Mouse (Mus musculus) 3T3-L1 (cell line): ENCODE data around the gene Srp68.
"Not testable (repeated sequence)": the region's sequence is repeated elsewhere in the genome, so short reads cannot be mapped to it uniquely, and the experiment has no call there.

Experiments used
- DNase-seq: peaks from one replicate; pipeline ENCODE4 v3.0.0-alpha.2; 2015; ENCODE audit warnings: low read depth, low spot score

The Srp68 gene

DNA sequence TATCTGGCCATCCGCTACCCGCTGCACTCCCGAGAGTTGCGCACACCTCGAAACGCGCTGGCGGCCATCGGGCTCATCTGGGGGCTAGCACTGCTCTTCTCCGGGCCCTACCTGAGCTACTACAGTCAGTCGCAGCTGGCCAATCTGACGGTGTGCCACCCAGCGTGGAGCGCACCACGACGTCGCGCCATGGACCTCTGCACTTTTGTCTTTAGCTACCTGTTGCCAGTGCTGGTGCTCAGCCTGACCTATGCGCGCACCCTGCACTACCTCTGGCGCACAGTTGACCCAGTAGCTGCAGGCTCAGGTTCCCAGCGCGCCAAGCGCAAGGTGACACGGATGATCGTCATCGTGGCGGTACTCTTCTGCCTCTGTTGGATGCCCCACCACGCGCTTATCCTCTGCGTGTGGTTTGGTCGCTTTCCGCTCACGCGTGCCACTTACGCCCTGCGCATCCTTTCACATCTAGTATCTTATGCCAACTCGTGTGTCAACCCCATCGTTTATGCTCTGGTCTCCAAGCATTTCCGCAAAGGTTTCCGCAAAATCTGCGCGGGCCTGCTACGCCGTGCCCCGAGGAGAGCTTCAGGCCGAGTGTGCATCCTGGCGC lies 9.0 kb upstream of the Srp68 start:
- no peak for DNase-seq

DNA sequence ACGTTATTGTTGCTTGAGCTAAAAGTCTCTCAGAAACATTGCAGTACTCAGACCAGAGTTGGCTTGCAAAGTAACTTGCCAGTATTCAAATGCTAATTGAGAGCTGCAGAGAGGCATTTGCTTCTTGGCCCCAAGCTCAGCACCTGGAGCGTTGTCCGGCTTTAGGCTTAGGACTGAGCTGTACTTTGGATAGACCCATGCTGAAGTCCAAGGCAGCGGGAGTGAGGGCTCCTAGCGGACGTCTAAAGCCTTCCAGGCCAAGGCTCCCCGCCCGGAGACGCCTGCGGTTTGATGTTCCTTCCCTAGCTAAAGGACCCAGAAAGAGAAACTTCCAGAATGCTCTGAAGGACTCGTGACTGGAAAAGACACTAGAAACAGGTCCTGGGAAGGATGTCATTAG lies 8.1 kb upstream of the Srp68 start:
- DNase-seq, result no peak

DNA sequence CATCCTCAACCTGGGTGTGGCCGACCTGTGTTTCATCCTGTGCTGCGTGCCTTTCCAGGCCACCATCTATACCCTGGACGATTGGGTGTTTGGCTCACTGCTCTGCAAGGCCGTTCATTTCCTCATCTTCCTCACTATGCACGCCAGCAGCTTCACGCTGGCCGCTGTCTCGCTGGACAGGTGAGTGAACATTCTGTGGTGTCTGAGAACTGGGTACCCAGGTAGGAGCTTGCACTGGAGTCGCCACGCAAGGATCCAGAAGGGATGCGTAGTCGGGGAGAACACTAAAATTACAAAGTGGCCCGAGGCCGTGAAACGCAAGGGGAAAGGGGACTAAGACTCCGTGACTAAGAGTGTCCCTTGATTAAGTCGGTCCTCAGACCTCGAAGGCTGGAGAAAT lies 7.7 kb upstream of the Srp68 start:
- no peak for DNase-seq

DNA sequence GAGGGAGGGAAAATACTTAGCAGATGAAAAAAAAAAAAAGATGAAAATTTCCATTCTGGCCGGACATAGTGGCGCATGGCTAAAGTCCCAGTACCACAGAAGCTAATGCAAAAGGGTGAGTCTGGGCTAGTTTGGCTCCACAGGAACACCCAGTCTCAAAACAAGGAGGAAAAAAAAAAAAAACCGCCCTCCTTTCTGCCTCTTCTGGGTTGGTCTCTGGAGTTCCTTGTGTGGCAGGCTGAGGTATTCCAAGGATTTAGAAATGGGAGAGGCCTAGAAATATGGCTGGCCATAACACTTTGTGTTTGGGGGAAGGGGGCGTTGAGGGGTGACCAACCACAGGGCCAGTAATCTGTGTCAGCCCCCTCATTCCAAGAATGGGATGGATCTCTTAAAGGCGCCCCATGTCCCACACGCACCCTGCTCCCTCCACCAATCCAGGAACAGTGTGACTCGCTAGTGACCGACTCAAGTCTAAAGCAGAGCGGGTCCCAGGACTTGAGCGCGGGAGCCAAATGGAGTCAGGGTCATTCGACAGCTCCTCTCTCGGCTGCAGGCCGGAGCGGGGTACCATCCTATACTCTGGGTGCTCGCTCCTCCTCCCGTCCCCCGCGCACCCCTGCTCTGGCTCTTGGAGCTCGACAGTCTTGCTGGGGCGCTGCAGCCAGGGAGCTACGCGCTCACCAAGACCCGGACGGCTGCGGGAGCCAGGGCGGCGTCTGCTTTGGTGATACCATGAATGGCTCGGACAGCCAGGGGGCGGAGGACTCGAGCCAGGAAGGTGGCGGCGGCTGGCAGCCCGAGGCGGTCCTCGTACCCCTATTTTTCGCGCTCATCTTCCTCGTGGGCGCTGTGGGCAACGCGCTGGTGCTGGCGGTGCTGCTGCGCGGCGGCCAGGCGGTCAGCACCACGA lies 7.0 kb upstream of the Srp68 start, which contains the start of gene Galr2:
TSS of gene Galr2 (plus strand) at position 189 of the 913 bp plus-strand sequence.
- no peak for DNase-seq

DNA sequence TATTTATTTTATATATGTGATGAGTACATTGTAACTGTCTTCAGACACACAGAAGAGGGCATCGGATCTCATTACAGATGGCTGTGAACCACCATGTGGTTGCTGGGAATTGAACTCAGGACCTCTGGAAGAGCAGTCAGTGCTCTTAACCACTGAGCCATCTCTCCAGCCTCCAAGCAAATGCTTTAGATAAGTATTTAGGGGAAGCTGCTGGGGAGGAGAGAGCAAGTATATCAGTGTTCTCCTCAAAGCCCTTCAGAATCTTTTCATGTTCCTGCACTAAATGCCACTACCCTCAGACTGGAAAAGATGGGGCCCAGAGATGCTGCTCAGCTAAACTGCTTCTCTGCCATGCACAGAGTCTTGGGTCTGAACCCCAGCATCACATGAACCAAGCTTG lies 3.2 kb upstream of the Srp68 start:
- DNase-seq, result not testable (repeated sequence)

DNA sequence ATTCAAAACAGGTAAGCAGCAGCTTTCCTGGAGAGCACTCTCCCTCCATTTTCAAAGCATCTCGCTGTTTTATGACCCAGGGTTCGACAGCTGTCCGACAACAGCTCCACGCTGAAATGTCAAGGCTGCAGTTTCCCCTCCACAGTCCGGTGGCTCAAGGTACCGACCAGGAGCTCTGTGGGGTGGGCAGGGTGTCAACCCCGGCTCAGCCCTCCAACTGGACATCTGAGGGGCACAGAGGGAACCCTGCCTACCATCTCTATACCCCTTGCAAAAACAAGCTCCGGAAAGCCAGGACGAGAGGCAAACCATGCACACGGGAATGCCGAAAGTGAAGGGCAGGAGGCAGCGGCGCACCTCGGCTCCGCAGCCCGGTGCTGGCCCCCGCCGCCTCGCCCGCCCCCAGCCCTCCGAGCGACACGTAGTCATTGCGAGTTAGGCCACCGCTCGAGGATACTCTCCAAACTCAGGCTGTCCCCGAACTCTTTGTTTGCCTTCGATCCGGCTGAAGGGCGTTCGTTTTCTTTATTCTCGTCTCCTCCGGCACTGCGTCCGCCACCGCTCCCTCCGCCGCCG lies 460 bp downstream of the Srp68 start:
- DNase-seq, result peak; percentile 18

DNA sequence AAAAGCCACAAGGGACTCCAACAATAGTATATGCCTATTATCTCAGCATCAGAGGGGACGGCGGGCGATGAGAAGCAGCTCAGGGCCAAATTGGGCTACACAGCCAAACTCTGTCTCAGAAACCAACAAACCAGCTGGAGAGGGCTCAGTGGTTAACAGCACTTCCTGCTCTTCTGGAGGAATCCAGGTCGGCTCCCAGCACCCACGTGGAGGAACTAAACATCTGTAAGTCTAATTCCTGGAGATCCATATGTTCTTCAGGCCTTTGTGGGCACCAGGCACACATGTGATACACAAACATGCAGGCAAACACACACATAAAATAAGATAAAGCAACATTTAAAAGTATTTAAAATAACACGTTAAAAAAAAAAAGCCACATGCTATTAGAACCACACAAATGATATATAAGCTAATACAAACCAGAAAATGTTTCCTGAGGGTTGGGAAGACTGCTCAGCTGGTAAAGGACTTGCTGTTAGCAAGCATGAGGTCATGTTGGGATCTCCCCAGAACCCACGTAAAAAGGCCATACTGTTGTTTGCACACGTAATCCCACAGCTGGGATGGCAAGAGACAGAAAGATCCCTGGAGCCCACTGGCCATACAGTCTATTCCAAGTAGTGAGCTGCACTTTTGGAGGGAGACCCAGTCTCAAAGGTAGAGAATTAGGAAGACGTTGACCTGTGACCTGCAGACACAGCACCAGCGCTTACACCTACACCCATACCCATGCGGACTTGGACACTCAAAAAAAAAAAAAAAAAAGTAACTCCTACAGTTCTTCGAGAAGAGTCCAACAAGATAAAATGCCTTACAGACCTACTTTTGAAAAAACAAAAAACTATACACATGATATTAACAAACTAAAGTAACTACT lies 1.2 kb downstream of the Srp68 start:
- peak; percentile 48 for DNase-seq

DNA sequence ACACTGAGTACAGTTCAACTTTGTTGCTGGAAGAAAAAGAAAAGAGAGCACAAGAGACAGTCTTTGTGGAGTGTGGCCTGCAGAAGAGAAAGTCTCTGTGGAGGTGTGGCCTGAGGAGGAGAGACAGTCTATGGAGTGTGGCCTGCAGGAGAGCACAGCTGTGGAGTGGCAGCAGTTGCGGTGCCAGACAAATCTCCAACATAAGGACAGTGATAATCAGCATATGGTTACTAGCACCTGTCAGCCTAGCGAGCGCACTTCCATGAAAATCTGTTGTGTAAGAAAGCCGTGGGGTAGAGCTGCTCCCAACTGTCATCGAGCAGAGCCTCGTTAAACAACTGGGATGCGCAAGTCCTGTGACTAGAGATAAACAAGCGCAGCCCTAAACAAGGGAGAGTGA lies 4.5 kb downstream of the Srp68 start:
- no peak for DNase-seq

DNA sequence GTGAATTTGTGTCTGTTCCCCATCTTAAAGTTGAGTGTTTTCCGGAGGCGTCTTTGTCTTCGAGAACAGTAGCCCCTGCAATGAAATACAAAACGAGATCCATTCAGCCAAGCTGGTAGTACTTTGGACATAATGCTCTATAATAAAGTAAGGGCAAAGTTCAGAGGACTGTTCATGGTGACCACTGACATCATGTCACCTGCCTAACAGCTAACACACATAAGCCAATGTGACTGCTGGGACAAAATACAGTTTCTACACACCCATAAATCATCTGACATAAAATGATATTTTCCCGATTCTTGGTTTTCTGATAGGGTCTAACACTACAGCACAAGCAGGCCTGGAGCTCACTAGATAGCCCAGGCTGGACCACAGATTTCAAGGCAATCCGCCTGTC lies 5.7 kb downstream of the Srp68 start:
- DNase-seq, result no peak

DNA sequence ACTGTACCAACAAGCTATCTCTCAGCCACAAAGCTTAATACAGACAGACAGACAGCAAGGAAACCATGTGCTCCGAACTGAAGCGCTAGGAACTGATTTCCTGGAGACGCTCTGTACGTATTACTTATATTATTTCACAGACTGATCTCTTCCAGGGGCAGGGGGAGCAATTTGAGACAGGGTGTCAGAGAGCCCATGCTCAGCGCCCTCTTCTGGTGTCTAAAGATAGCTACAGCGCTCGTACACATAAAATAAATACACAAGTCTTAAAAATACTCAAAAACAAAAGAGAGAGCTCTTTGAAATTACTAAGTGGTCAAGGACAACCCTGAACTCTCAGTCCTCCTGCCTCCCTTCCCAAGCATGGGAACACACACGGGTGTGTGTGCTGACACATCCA lies 6.4 kb downstream of the Srp68 start:
- peak; percentile 40 for DNase-seq

DNA sequence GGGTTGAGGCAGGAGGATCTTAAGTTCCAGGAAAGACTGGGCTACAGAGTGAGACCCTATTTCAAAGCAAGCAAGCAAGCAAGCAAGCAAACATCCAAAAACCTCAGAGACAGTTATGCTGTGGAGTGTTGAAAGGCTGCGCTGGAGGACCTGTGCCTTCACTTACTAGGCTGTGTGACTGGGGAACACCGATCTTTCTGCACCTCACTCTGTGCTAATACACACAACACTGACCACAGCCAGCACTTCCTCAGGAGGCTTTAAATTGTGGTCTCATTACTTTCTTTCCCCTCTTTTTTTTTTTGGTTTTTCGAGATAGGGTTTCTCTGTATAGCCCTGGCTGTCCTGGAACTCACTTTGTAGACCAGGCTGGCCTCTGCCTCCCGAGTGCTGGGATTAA lies 8.2 kb downstream of the Srp68 start:
- no peak for DNase-seq

DNA sequence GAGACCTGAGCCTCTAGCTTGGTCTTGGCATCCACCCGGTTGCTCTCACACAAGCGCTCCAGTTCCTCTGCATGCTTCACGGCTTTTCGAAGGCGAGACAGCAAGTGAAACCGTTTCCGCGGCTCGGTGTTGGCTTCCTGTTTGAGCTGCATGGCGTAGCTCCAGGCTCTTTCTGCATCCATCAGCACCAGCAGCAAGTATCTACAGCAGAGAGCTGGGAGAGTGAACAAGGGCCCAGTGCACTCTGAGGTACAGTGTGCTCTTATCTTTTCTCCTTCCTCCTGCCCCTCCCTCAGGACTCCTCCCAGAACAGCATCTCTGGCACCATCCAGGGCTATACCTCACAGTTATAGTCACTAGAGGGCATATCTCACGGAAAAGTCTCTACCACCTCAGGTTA lies 8.7 kb downstream of the Srp68 start:
- no peak for DNase-seq

DNA sequence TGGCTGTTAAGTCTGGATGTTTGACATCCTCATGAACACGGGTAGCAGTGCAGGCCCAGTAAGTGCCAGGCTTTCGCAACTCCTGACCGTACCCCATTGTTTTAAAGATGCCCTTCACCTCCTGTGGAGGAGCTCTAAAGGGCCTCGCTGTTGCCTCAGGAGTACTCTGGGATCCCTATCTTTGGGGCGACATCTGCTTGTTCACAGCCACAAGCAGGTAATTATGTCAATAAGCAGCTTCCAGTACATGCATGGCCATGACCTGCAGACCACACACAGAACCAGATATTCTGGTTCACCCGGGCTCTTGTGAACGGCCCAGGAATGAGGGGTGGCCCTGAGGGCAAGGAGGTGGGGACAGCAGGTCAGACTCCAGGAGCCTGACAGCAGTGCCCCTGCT lies 13.8 kb downstream of the Srp68 start:
- no peak for DNase-seq

DNA sequence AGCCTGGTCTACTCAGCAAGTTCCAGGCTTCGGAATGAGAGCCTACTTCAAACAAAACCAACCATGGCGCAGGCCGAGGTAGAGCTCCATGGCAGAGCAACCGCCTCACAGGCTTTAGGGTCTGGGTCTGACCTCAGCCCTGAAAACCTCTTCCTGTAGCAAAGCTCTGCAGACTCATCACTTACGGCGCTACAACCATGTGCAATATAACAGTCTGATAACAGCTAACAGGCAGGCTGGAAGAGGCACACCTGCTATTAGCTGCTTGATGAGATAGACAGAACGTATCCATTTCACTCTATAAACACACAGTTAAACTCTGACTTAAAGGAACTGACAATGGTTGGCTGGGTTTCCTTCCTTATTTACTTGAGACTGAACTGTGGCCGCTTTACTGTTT lies 14.6 kb downstream of the Srp68 start:
- DNase-seq, result no peak

DNA sequence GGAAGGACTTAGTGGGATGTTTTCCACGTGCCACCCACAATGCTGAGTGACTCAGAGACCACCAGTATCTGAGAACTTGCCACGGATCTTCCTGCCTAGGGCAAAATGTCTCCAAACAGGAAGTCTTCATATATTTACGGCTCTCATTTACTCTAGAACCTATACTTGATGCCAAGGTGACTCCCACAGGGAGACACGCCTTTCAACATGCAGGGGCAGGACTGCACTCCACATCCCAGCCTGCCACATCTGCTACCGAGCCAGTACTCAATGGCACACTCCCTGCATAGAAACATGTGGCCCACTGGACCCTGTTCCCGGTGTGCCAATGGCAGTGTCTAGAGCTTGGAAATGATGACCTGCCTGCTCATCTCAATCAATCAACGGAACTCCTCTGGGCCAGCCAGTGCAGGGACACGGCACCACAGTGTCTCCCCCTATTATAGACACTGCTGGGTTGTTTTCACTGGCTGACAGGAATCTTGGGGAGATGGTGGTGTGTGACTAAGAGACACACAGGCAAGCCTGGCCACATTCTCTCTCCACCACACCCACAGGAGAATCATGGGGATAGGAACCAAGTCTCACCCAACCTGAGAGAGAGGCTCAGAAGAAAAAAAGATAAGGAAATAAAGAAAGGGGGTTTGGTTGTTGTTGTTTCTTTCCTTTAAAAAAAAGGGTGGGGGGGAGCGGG lies 17.9 kb downstream of the Srp68 start:
- peak; percentile 82 for DNase-seq

DNA sequence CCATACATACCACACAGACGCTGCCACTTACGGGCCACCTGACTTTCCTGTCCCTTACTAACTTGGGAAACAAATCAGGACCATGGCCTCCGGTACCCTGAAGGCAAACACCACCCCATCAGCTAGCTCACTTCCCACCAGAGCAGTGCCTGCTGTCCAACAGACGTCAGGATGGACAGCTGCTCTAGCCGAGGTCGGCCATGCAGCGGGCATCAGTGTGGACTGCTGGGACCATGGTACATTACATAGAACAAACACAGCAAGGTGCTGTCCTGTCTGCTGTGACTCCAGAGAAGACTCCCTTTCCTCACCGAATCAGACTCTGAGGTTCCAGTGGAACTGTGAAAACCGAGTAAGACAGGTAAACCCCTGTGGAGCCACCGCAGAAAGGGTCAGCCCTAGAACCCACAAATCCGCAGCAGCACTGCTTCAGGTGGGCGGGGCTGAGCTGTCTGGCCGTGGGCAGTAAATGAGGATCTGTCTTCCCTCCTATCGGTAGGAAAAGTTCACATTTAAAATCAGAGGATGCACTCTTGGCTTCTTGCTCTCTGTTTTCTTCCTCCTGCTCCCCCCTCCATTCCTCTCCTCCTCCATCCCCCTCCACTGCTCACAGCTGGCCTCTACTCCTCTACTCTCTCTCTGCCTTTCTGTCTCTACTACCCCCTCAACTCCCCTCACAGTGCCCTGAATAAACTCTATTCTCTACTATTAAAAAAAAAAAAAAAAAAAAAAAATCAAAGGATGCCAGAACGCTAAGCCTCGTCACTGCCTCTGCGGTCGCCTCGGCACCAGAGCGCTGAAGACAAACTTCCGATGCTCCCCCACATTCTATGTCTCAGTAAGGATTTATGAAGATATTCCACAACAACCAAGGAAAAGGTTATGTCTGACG lies 18.7 kb downstream of the Srp68 start:
- no peak for DNase-seq

DNA sequence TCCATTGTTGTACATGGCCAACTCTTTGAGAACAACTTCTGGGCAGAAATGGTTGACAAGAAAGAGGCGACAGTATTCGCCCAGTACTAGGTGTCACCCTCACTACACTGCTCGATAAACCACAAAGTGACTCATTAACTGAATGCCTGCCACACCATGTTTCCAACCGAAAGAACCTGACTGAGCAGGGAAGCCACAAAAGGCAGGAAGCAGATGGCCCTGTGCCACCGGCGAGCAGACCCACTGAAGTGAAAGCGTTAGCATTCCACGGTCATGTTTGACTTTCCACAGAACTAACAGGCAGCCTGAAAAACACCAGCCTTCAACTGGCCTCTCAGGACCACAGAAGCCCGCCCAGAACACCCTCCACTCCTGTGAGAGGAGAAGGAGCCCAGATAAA lies 19.4 kb downstream of the Srp68 start:
- DNase-seq, result peak; percentile 76

DNA sequence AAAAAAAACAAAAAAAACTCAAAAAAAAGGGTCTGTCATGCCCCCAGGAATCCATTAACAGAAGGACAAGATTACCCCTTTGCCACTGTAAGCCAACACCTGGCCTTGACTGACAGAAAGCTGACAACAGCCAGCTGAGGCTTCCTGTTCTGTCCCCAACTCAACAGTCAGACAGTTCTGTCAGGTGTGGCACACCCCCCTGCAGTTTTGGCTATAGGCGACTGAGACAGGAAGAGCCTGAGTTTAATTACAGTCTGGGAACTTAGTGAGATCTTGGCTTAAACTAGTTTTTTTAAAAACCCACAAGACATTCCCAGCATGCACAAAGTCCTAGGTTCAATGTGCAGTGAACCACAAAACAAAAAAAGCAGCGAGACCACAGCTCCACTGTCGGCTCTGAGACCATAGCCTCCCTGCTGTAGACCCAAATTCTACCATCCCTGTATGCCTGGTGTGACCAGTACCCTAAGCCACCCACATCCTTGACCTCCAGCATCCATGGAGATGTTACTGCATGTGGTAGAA lies 20.9 kb downstream of the Srp68 start:
- no peak for DNase-seq

DNA sequence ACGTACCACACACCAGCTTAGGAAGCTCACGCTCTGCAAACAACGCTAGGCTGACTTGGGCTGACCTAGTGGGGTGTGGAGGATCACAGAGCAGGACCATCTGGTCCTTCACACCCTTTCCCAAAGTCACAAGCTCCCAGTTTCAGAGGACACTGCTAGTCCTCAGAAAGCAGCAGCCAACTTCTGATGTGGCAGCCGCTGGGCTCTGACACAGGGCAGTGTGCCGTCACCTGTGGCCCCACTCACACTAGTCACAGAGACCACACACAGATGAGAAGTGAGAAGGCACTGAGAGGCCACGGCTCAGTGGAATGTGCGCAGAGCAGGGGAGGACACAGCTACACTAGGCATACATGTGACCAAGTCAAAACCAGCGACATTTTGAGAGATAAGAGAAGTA lies 23.1 kb downstream of the Srp68 start:
- DNase-seq, result no peak
